Mouse (Mus musculus) frontal cortex, postnatal 25 days (tissue): ENCODE measurements around the gene Rnf103.
"Not testable (repeated sequence)": the region's sequence is repeated elsewhere in the genome, so short reads cannot be mapped to it uniquely, and the experiment has no call there.

Source experiments
- DNase-seq, 2 experiments: peaks; one replicate each; pipeline ENCODE4 v3.0.0; 2022; ENCODE audit warnings: low spot score in 2 of 2

Gene Rnf103

DNA sequence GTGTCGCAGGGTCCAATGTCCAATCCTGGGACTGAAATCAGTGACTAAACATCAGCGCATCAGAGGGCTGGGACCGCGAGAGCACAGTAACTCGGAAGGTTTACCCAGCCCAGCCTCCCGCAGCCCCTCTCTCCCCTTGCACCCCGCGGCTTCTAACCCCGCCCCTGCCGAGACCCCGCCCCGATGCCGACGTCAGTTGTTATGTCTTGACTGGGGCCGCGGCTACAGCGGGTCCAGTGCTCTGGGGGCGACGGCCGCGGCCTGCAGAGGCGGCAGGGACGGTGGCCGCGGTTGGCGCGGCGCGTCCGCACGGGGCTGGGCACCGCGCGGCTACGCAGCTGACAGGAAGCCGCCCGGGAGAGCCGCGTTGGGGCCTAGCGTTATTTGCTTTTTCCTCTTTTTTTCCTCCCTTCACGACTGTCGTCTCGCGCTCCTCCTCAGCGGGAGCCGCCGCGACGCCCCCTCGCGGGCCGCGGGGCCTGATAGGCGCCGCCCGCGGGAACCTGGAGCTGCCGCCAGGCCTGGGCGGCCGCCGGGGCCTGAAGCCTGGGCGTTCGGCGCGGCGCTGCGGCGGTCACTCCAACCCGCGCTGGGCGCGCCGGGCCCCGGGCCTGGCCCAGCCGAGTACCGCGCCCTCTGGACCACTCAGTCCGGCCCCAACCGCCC, at the start of gene Rnf103:
Gene Rnf103, plus strand, starts transcription at position 220 of the 666 bp plus-strand sequence.
- peak; percentile 78 to 83 for DNase-seq

DNA sequence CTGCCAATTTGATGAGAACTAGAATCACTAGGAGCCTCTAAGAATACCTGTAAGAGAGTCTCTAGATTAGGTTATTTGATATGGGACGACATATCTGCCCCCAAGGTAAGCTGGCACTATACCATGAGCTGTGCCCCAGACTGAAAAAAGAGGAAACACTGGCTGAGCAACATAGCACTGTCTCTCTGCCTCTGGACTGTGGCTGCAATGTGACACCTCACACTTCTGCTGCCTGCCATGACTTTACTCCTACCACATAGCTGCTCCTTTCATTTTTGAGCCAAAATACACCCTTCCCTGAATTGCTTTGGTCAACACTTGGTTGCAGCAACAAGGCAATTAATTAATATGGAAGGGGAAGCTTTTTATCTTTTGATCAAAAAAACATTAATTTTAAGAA, 48.9 kb upstream of the Rnf103 start:
- no peak for DNase-seq

DNA sequence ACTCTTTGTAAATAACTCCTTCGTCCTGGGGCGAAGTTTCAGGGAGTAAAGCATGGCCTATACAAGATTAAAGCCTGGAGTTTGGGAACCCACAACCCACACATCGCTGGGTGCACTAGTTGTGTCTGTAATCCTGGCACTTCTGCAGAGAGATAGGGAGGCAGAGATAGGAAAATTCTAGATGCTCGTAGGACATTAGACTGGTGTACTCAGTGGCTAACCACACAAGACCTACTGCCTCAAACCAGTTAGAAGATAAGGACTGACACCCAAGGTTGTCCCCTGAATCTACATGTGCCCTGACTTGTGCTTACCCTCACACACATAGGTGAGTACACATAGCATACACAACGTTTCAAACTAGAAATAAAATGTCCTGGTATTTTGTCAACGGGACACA, 48.1 kb upstream of the Rnf103 start:
- no peak for DNase-seq

DNA sequence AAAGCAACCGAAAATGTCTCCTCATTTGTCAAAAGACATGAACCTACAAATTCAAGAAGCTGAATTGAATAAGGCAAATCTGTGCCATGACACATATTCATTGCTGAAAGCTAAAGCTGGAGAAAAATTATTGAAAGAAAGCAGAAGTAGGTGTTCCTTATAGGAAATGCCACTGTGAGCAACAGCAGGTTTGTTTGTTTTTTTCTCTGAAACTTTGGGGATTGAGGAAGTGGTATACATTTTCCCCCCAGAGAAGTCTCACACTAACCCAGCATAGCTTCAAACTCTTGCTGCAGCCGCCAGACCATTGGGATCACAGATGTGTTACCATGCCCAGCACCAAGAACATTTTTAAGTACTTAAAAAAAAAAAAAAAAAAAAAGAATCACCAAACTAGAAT, 40.9 kb upstream of the Rnf103 start:
- no peak for DNase-seq

DNA sequence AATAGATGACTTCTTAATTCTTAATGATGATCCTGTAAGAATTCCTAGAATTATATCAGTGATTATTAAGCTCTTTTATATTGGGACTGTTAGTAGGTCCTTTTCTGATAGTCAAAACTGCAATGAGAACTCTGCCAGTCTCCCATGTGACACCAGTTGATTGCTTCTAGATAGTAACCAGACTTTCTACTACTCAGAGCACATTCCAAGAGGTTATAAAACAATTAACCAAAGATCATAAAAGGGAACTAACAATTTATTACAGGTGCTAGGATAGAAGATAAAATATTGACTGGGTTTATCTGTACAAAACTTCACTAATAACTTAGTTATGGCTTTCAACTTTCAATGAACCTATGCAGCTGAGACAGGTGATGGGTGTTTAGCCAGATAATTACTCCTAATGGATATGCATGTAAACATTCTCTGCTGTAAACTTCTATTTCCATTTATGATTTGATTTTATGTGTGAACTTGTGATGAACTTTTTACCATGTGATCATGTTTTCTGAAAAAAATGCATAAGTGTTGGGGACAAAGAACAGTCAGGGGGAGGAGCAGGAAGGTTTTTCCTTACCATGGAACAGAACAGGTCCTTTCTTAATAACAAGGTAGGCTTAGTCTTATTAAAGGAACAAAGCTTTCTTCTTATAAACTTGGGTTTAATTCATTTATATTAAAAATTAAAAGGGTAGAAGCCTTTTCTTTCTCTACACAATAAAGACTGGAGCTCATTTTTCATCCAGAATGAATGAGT, 39.5 kb upstream of the Rnf103 start:
- not testable (repeated sequence) for DNase-seq

DNA sequence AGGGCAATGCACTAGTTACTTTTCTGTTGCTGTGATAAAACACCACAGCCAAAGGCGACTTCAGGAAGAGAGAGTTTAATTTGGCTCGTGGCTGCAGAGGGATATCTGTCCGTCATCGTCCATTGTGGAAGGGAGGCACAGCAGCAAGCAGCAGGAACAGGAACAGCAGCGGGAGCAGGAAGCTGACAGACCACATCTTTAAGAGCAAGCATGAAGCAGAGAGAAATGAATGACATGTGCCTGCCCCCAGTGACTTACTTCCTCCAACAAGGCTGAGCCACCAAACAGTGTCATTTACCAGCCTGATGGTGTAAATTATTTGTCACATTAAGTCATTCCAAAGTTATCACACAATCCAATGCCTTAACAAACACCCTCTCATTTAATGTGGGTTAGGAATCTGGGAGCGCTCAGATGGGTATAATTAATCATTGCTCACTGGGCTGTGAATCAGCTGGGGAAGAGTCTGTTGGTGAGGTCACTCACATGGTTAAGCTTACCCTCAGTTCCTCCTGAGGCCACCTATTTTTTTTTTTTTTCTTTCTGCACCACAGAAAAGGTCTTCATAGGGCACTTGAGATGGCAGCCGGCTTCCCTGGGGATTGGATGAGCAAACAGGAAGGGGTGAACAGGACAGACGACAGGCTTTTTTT, 35.6 kb upstream of the Rnf103 start:
- no peak for DNase-seq

DNA sequence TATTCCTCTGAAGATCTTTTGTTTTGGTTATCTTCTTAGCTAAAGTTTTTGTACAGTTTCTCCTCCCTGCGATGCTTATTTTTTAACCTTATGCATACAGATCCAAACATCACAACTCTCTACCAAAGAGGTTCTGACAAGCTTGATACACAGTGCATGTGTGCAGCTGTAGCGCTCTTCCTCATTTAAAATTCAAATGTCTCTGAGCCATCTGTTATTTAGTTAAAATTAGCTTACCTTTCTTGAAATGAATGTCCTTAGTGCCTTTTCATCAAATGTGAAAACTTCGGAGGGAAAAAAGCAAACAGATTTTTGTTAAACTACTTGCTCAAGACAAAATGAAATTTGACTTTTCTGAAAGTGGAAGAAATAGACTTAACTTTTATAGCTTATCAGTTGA, 28.5 kb upstream of the Rnf103 start:
- no peak for DNase-seq

DNA sequence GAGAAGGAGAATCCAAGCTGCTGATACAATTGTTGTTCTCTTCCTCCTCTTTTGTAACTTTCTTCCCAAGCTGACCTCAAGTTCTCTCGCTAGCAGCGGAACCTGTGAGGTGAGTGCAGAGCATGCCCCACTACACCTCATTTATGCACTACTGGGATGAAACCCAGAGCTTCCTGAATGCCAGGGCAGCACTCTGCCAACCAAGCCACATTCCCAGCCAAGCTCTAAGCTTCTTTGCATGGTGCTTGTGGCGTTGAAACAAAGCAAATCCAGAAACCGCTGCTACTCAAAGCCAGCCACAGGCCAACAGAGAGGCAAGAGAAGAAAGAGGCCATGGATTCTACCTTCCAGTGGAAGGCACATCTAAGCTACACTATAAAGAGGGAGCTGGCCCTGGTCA, 25.9 kb upstream of the Rnf103 start:
- no peak for DNase-seq

- no peak for DNase-seq
Measured at GRCm38 (mm10) chr6:71469291-71469690, 24.4 kb upstream of the Rnf103 start.

GRCm38 (mm10) chr6:71471830-71472520, 21.7 kb upstream of the Rnf103 start:
- no peak for DNase-seq

DNA sequence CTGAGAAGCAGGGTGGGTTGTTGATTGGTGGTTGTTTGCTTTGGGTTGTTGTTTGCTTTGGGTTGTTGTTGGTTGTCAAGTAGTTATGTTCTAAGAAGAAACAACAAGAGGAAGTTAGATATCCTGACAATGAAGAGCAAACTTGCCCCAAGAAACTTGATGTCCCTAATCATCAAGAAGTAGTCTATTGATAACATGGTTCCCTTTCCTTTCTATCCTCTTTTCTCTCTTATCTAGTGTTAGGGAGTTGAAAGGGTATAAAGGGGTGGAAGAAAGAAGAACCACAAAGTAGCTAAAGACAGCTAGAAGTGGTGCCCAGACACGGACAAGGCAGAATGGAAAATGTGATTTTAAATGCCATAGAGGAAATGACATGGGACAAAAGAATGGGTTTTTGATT, 20.9 kb upstream of the Rnf103 start:
- no peak for DNase-seq

GRCm38 (mm10) chr6:71475604-71476003, 18.1 kb upstream of the Rnf103 start:
- DNase-seq = no peak

DNA sequence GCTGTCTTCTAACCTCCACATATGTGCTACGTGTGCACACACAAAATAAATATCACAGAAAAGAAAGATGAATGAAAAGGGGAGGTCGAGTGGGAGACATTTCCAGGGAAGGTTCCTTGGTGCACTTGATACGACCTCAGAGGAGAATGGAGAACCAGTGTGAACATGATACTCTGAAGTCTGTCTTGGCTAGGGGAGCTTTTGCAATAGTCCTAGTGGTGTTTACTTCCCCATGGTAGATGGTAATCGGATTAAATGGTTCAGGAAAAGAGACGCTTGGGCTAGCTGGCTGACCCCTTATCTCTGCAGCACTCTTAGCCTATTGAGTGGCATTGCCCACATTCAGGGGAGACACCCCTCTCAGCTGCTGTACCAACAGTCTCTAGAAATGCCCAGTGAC, 16.9 kb upstream of the Rnf103 start:
- no peak for DNase-seq

GRCm38 (mm10) chr6:71478816-71479568, 14.7 kb upstream of the Rnf103 start:
- not testable (repeated sequence) for DNase-seq

- not testable (repeated sequence) for DNase-seq
Measured at GRCm38 (mm10) chr6:71479588-71479987, 14.1 kb upstream of the Rnf103 start.

- DNase-seq = no peak
Measured at GRCm38 (mm10) chr6:71480136-71480535, 13.6 kb upstream of the Rnf103 start.

DNA sequence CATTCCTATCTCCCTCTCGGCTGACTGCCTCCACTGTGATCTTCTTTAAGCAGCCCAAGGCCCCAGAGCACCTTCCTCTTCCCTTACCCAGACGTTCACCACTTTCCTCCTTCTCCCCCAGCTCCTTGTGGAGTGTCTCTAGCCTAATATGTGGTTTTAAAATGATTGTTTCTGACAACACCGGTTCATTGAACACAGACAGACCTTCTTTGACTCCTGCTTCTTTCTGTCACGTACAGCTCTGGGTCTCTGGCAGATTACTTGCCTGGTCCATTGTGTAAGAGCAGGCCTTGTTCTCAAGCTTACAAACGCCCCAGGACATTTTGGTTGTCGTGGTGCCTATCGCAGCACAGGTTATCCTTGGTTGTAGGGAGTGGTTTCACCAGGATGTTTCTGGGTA, 12.6 kb upstream of the Rnf103 start:
- DNase-seq = no peak

GRCm38 (mm10) chr6:71485246-71485645, 8.4 kb upstream of the Rnf103 start:
- DNase-seq = no peak

- no peak for DNase-seq
Measured at GRCm38 (mm10) chr6:71486226-71486625, 7.5 kb upstream of the Rnf103 start.

GRCm38 (mm10) chr6:71486867-71487266, 6.8 kb upstream of the Rnf103 start:
- DNase-seq = no peak

- no peak for DNase-seq
Measured at GRCm38 (mm10) chr6:71487966-71488365, 5.7 kb upstream of the Rnf103 start.

DNA sequence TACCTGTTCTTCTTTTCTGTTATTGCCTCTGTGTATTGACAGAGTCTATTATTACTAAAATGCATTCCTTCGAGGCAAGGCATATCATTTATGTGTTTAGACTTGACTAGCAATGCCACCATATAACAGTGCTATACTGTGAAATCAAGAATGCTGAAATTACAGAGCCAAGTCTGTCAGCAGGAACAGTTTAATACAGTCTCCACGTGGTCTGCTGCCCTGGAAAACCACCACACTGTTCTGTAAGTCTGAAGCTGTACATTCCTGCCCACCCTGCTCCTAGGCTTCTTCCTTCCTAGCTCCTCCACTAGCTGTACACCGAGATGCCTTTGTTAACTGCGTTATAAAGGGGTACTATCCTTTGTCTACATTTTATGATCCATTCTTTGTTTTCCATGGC, 1.6 kb upstream of the Rnf103 start:
- DNase-seq = no peak
